Mouse (Mus musculus) cerebellum, adult 2 months (tissue): ENCODE measurements around the gene Rtp4.

Experiments
- CTCF ChIP-seq: fragments of 200-500 bp; IDR thresholded peaks from 2 replicates; pipeline ENCODE4 v1.5.1; 2011; ENCODE audit warnings: low read depth, mild to moderate bottlenecking, control low read depth, low read length, moderate library complexity, borderline replicate concordance; ENCODE audit not compliant: insufficient read depth
- POLR2A ChIP-seq: fragments of 200-500 bp; IDR thresholded peaks from 2 replicates; pipeline ENCODE4 v1.6.1; 2011; ENCODE audit warnings: low read length, control low read depth, borderline replicate concordance; ENCODE audit not compliant: insufficient read depth

- TF ChIP-seq CTCF: no peak
- no peak for TF ChIP-seq POLR2A
Observed at GRCm38 (mm10) chr16:23479872-23480603, 40.1 kb upstream of the Rtp4 start.
